Mouse (Mus musculus): ENCODE measurements at regions not wholly inside any gene's neighbourhood (a gene's known extent, or its start where the extent isn't known, plus 50 kb on each side); places are given as distances from the start of the nearest gene placed in this dataset. TPM values are rescaled to one million over a fixed set of nuclear protein-coding genes. Genes with fewer than 3 reads are reported as not detected.

GRCm38 (mm10) chr7:35893292-35893691 lies 90.5 kb upstream of the Zfp507 start:
- no peak for DNase-seq (ENCODE audit: low spot score)
- intact Hi-C loops (cut with DNase I) = no loop called here

GRCm38 (mm10) chr7:35886051-35886450 lies 83.2 kb upstream of the Zfp507 start:
- intact Hi-C loops (cut with DNase I) = no loop called here
- no peak for DNase-seq (ENCODE audit: low spot score)

- no peak for DNase-seq (ENCODE audit: low spot score)
- intact Hi-C loops (cut with DNase I) = loop anchor here (5.0 to 10.0 kb wide), 2 partner anchors 195 to 1467 kb away; no protein-coding TSS in a partner anchor
Observed at GRCm38 (mm10) chr7:35879755-35880304, 77.0 kb upstream of the Zfp507 start.

- no peak for DNase-seq (ENCODE audit: low spot score)
- intact Hi-C loops (cut with DNase I) = loop anchor here (10.0 kb wide), 1 partner anchor 193 kb away; no protein-coding TSS in a partner anchor
Observed at GRCm38 (mm10) chr7:35878164-35878563, 75.4 kb upstream of the Zfp507 start.

GRCm38 (mm10) chr7:35861049-35861448 lies 58.2 kb upstream of the Zfp507 start:
- DNase-seq (ENCODE audit: low spot score) = no peak

GRCm38 (mm10) chr7:35859601-35860000 lies 56.8 kb upstream of the Zfp507 start:
- intact Hi-C loops (cut with DNase I) = loop anchor here (5.0 kb wide), 1 partner anchor 52 kb away; no protein-coding TSS in a partner anchor
- no peak for DNase-seq (ENCODE audit: low spot score)

More at GRCm38 (mm10) chr7:35861049-35861448, 58.2 kb upstream of the Zfp507 start:
- intact Hi-C loops (cut with DNase I) = no loop called here

GRCm38 (mm10) chr7:35857693-35858092 lies 54.9 kb upstream of the Zfp507 start:
- intact Hi-C loops (cut with DNase I) = loop anchor here (5.0 kb wide), 1 partner anchor 50 kb away; no protein-coding TSS in a partner anchor
- no peak for DNase-seq (ENCODE audit: low spot score)

Small RNAs in the stretch of these regions (microRNA-seq; reads per million reads assigned to microRNA genes)
- gene Gm23292 = not detected

Measured in heart, postnatal 25 days (tissue).